Mouse (Mus musculus): ENCODE measurements around the gene Krtap28-10.
"Not testable (repeated sequence)": the region's sequence is repeated elsewhere in the genome, so short reads cannot be mapped to it uniquely, and the experiment has no call there.

Gene Krtap28-10

DNA sequence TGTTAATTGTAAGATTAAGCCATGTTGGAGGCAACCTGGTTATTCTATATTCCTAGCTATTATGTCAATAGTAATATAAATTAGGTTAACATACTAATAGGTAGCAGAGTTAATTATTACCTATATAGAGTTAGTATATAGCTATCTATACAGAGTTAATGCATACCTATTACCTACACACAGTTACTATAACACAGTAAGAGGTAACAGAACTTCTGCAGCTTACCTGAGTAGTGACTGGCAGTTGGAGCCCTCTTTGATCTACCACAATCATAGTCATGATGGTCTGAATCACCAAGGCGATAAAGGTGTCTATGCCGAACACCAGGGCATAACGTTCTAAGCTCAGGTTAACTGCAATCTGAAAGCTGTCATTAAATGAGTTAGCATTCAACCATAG lies 27.8 kb downstream of the Krtap28-10 start:
- no peak for DNase-seq (ENCODE audit: low spot score in 2 of 2)

- DNase-seq (ENCODE audit: low spot score in 2 of 2) = no peak
Measured at GRCm38 (mm10) chr1:83007471-83007870, 34.8 kb downstream of the Krtap28-10 start.

DNA sequence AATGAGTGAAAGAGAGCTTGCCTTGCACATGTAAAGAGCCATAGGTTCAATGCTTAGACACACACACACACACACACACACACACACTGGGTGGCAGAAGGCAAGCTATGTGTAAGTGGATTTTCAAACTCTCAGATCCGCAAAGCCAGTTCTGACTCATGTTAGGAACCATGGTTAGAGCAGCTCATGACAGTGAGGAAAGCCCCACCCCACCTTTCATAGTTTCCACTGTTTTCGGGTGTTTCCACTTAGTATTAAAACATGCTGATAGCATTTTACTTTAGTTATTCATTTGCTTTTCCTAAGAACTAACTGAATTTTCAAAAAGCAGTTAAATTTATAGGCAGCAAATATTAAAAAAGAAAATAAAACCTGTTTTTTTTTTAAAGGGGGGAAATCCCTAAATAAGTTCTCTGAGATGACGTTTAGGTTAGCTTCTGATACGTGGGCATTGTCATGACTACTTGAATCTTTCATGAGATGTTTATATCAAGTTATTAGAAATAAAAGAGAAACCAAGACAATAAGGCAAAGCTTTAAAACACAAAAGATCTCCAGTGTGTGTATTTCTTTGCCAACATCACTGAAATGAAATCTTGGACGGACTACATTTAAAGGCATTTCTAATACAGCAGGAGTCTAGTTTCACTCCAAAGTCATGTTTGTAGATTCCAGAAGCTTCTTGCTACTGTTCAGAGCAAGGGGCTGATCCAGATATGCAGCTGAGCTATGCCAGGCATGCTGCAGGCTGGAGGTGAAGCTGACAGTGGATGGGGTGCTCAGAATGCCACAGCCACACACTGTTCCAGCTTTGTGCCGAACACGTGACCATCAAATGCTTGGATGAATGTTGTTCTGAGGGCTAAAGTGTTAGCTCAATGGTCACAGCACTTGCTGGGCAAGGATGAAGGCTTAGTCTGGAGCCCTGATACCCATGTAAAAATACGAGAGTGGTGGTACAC lies 35.8 kb downstream of the Krtap28-10 start:
- DNase-seq (ENCODE audit: low spot score in 2 of 2) = no peak

DNA sequence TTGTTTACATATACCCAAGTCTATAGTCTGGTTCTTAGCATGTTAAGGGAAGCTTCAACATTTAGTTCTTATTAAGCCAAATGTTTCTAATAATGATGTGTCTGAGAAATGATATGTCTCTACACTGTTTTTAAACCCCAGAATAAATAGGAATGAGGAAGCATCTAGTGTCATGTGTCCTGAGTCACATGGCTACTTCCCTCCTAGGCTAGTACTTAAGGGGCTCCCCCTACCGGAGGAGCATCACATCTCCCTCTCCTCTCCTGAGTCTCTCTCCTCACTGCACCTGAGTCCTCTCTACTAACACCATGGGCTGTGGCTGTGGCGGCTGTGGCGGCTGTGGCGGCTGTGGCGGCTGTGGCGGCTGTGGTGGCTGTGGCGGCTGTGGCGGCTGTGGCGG lies 42.0 kb downstream of the Krtap28-10 start, which contains the start of gene Gm47959:
TSS of gene Gm47959 (plus strand) at position 243 of the 400 bp plus-strand sequence.
- not testable (repeated sequence) for DNase-seq (ENCODE audit: low spot score in 2 of 2)

- no peak for DNase-seq (ENCODE audit: low spot score in 2 of 2)
Measured at GRCm38 (mm10) chr1:82993947-82994346, 48.3 kb downstream of the Krtap28-10 start.

GRCm38 (mm10) chr1:82992093-82992492 lies 50.2 kb downstream of the Krtap28-10 start:
- no peak for DNase-seq (ENCODE audit: low spot score in 2 of 2)

DNA sequence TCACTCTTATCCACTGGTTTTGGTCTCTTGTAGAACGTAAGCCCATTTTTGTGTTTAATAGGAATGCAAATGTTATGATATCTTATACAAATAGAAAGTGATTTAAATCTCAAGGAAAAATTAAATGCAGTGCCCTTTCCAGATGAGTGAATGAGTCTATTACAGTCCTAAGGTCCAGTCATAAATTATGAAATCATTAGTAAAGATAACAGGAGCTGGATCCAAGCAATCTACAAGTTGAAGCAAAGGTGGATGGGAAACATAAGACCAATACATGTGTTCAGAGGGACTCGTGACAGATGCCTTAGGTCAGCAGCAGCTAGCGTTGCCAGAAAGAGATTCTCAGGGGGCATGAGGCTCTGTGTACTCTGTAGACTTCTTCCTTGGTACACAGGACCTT lies 50.7 kb downstream of the Krtap28-10 start:
- DNase-seq (ENCODE audit: low spot score in 2 of 2) = no peak

Data from left cerebral cortex, adult 9 months (tissue).